Mouse (Mus musculus) ES-E14 (cell line): ENCODE data around the gene Cpd. TPM values are rescaled to one million over a fixed set of nuclear protein-coding genes. Genes with fewer than 3 reads are reported as not detected.

Source experiments
- DNase-seq: peaks from one replicate; pipeline ENCODE4 v3.0.0-alpha.2; 2013; ENCODE audit warnings: low read depth, low spot score
- H3K27ac ChIP-seq: 2 replicates; pipeline ENCODE4 v1.5.1; 2012; ENCODE audit warnings: low read depth, mild to moderate bottlenecking, low read length, moderate library complexity, mixed read lengths; ENCODE audit not compliant: poor library complexity, insufficient read depth, severe bottlenecking
- H3K36me3 ChIP-seq: 2 replicates; pipeline ENCODE4 v1.6.1; 2012; ENCODE audit warnings: mild to moderate bottlenecking, low read length, moderate library complexity, mixed read lengths; ENCODE audit not compliant: control insufficient read depth, poor library complexity, insufficient read depth, severe bottlenecking
- H3K4me1 ChIP-seq, 2 experiments: fragments of 150-350 bp in 1 of 2; sonication (generic) in 1 of 2; 2 replicates each; pipeline ENCODE4 v1.6.1; 2012; ENCODE audit warnings: low read length in 2 of 2, mild to moderate bottlenecking in 1 of 2, mixed read lengths in 1 of 2; ENCODE audit not compliant: control insufficient read depth in 2 of 2, insufficient read depth in 2 of 2, poor library complexity in 1 of 2
- H3K4me3 ChIP-seq, 2 experiments: fragments of 150-350 bp in 1 of 2; sonication (generic) in 1 of 2; 2 replicates each; pipeline ENCODE4 v1.5.1; 2012; ENCODE audit warnings: low read length in 2 of 2, low read depth in 1 of 2, mild to moderate bottlenecking in 1 of 2, mixed read lengths in 1 of 2; ENCODE audit not compliant: insufficient read depth in 1 of 2, poor library complexity in 1 of 2, severe bottlenecking in 1 of 2
- H3K9ac ChIP-seq: 2 replicates; pipeline ENCODE4 v1.6.1; 2012; ENCODE audit warnings: low read depth, mild to moderate bottlenecking, low read length, mixed read lengths; ENCODE audit not compliant: poor library complexity, insufficient read depth, severe bottlenecking
- H3K9me3 ChIP-seq: fragments of 150-350 bp; sonication (generic); 2 replicates; pipeline ENCODE4 v1.6.1; 2012; ENCODE audit warnings: low read depth, mild to moderate bottlenecking, low read length; ENCODE audit not compliant: control insufficient read depth, insufficient read depth
- CHD2 ChIP-seq: IDR thresholded peaks from 2 replicates; pipeline ENCODE4 v1.6.1; 2014; ENCODE audit warnings: mild to moderate bottlenecking, low read depth, low read length, inconsistent platforms
- HCFC1 ChIP-seq: IDR thresholded peaks from 2 replicates; pipeline ENCODE4 v1.6.1; 2012; ENCODE audit warnings: low read length, inconsistent platforms, borderline replicate concordance; ENCODE audit not compliant: insufficient read depth
- MAFK ChIP-seq: IDR thresholded peaks from 2 replicates; pipeline ENCODE4 v1.6.1; 2014; ENCODE audit warnings: mild to moderate bottlenecking, low read depth, low read length, inconsistent platforms; ENCODE audit not compliant: insufficient read depth
- ZC3H11A ChIP-seq: IDR thresholded peaks from 2 replicates; pipeline ENCODE4 v1.6.1; 2012; ENCODE audit warnings: low read depth, mild to moderate bottlenecking, inconsistent platforms, low read length, borderline replicate concordance
- ZNF384 ChIP-seq: IDR thresholded peaks from 2 replicates; pipeline ENCODE4 v1.6.1; 2012; ENCODE audit warnings: low read depth, low read length, inconsistent platforms
- in situ Hi-C, 2 experiments: fragments of 600-800 bp; cut with MboI; formaldehyde crosslinking; loops; one replicate each; pipeline ENCODE4 v1.15.1; 2025; ENCODE audit warnings: low sequenced_read_pairs in 2 of 2, inconsistent platforms in 1 of 2; ENCODE audit not compliant: unreplicated experiment in 2 of 2
- total RNA-seq: library from RNA; depleted of rRNA; stranded (reverse); fragments of 300-350 nt; gene quantifications from 2 replicates; pipeline ENCODE4 v1.2.3, GENCODE M21; 2012

Gene Cpd
- total RNA-seq, 1 experiment: 27.8 TPM

DNA sequence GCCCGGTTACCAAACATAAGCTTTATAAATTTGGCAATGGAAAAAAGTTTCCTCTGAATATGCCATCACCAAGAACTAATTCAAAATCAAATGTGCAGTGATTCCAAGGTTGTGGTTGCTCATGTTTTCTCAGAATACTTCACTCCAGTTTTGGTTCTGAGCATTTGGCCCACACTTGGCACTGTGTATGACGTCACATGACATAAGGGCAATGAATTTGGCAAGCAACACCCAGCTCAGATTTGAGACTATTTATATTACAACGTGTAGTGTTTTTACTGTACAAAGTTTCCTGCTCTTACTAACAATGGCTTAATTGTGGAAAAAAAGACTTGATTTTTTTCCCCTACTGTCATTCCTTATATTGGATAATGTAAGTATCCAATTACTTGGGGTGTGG lies 73.0 kb downstream of the Cpd start:
- Histone ChIP-seq H3K27ac (no peak overlapping the region), H3K4me3 (no peak overlapping the region), H3K4me1 (no peaks in the 10 kb centered on the region), H3K36me3 (no peaks in the 10 kb centered on the region), H3K9ac (no peak overlapping the region), H3K9me3 (no peaks in the 10 kb centered on the region)
- in situ Hi-C loops: no loop called here
- TF ChIP-seq ZC3H11A (no peak), HCFC1 (no peak), ZNF384 (no peak), MAFK (no peak), CHD2 (no peak)
- DNase-seq: no peak

DNA sequence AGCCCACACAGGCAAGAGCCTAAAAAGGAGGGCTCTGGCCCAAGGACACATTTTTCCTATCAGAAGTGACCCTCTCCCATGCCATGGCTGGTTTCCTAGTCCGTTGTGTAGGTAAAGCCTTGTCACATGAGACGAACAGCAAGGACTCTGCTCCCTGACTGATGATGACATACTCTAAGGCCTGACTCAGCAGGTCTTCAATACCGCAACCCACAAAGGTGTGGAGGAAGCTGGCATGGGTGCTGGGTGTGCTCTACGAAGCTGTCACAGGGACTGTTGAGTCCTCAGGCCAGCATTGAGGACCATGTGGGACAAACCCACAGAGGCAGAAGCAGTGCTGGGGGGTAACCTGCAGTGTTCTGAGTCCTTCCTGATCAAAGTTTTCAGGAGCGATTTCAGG lies 76.3 kb downstream of the Cpd start:
- no peaks in the 10 kb centered on the region for H3K9me3 ChIP-seq
- H3K4me1 ChIP-seq: no peaks in the 10 kb centered on the region
- H3K4me3 ChIP-seq: no peak overlapping the region
- no peak overlapping the region for H3K27ac ChIP-seq
- H3K36me3 ChIP-seq: no peaks in the 10 kb centered on the region
- no peak overlapping the region for H3K9ac ChIP-seq
- DNase-seq: no peak
- in situ Hi-C loops: no loop called here
- TF ChIP-seq HCFC1 (no peak), MAFK (no peak), ZNF384 (no peak), ZC3H11A (no peak), CHD2 (no peak)

DNA sequence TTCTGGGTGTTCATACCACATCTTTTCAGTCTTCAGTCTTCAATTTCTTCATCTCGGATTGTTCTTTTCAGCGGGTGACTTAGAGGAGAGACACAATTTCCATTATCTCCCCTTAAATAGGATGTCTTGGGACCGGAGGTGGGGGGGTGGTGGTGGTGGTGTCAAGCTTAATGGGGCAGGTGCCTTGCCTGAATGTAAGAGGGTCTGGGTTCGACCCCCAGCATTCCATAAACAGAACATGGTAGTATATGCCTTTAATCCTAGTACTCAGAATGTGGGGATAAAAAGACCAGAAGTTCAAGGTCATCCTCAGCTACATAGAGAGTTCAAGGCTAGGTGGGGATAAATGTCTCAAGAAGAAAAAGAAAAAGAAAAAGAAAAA lies 83.1 kb downstream of the Cpd start:
- no peak overlapping the region for H3K9ac ChIP-seq
- no peak overlapping the region for H3K27ac ChIP-seq
- peak overlapping the region in 1 of 2 experiments; percentile 99; a peak in 2 of 4 replicates for H3K4me3 ChIP-seq
- in situ Hi-C loops: no loop called here
- DNase-seq: no peak
- peaks cover 0 to 3% of the 10 kb centered on the region in 2 experiments; a peak in 1 of 4 replicates for H3K4me1 ChIP-seq
- H3K36me3 ChIP-seq: peaks cover 4% of the 10 kb centered on the region; the same call in 1 of the 2 replicates
- TF ChIP-seq MAFK (no peak), ZC3H11A (no peak), ZNF384 (no peak), CHD2 (no peak), HCFC1 (no peak)
- no peaks in the 10 kb centered on the region for H3K9me3 ChIP-seq

DNA sequence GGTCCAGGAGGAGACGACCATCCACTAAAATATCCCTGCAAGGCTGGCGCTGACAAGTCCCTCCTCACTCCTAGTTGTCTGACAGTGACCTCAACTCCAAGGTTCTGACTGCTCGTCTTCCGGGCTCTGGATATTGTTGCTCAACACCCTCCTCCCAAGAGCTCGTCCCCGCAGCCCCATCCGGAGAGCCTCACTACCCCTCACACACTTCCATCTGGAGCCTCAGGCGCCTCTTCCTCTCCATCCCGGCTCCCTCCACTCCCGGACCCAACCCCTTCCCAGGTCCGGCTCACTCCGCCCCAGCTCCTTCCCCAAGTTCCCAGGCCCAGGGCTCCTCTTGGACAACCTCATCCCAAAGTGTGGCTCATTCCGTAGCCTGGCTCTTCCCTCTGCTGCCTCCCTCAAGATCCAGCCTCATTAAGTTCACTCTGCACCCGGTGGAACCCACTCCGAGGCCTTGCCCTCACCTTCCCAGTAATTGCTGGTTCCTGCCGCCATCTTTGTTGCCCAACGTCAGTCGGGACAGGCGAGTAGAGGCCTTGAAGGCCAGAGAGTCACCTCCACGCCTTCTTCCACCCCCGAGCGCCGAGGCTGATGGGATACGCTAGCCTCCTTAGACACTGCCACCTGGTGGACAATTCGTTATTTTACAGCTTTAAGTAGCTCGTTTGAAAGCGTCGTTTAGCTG lies 83.6 kb downstream of the Cpd start, which contains the start of gene Gosr1:
Gene Gosr1, minus strand, starts transcription at position 527 of the 688 bp plus-strand sequence.
- DNase-seq: peak; percentile 99
- H3K27ac ChIP-seq: peak within 1 kb of the TSS; percentile 34; the same call in 1 of the 2 replicates
- in situ Hi-C loops: no loop called here
- peaks cover 0 to 3% of the 10 kb centered on the region in 2 experiments; a peak in 1 of 4 replicates for H3K4me1 ChIP-seq
- H3K4me3 ChIP-seq: peak within 1 kb of the TSS; percentile 86 to 99
- no peak for TF ChIP-seq ZC3H11A
- no peak for TF ChIP-seq CHD2
- TF ChIP-seq MAFK: no peak
- TF ChIP-seq ZNF384: no peak
- TF ChIP-seq HCFC1: peak; percentile 78; the same call in 1 of the 2 replicates
- no peaks in the 10 kb centered on the region for H3K9me3 ChIP-seq
- H3K9ac ChIP-seq: peak within 1 kb of the TSS; percentile 93
- peaks cover 6% of the 10 kb centered on the region; the same call in 1 of the 2 replicates for H3K36me3 ChIP-seq
